Mouse (Mus musculus) left cerebral cortex, postnatal 36 days (tissue): ENCODE results near the gene Zfp281. TPM values are rescaled to one million over a fixed set of nuclear protein-coding genes. Genes with fewer than 3 reads are reported as not detected.

Experiments used
- DNase-seq, 2 experiments: peaks; one replicate each; pipeline ENCODE4 v3.0.0; 2021 to 2022; ENCODE audit warnings: low spot score in 2 of 2, mixed read lengths in 1 of 2
- intact Hi-C: fragments of 180-260 bp; cut with DNase I; formaldehyde crosslinking; loops from one replicate; pipeline ENCODE4 v1.15.1; 2025
- total RNA-seq, 2 experiments: library from RNA; stranded (reverse); gene quantifications; 2 replicates each; pipeline ENCODE4 v1.2.3; 2021

Zfp281 gene
- total RNA-seq, 2 experiments from 2014 or later = 33.9 to 36.2 TPM

- intact Hi-C loops = no loop called here
- no peak for DNase-seq
These were observed 21.3 kb downstream of the Zfp281 start for GRCm38 (mm10) chr1:136645849-136646625.

- no peak for DNase-seq
- intact Hi-C loops = no loop called here
These were observed 27.4 kb downstream of the Zfp281 start for GRCm38 (mm10) chr1:136652066-136652465.

- intact Hi-C loops = no loop called here
- no peak for DNase-seq
These were observed 28.8 kb downstream of the Zfp281 start for GRCm38 (mm10) chr1:136653526-136653925.

- DNase-seq = no peak
- intact Hi-C loops = no loop called here
These were observed 29.7 kb downstream of the Zfp281 start for GRCm38 (mm10) chr1:136654385-136654784.

DNA sequence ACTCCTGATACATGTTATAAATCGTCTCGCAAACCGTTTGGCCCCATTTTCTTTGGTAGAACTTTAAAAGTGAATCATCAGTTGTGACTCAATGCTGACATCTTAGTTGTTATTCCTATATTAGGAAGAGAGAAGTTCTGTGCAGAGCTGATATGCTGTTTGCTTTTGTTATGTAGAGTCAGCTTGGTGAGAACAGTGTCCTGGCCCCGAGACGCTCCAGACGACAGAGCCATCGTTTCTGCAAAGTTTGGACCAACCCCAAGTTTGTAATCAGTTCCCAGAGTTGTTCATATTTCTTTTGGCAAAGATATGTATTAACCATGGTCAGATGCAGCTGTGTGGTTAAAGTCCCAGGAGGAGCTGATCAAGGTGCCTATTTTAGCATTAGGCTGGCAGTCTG, 31.9 kb downstream of the Zfp281 start:
- intact Hi-C loops = no loop called here
- no peak for DNase-seq

GRCm38 (mm10) chr1:136658456-136659227, 33.9 kb downstream of the Zfp281 start:
- DNase-seq = no peak
- intact Hi-C loops = no loop called here

- no peak for DNase-seq
- intact Hi-C loops = no loop called here
These were observed 34.6 kb downstream of the Zfp281 start for GRCm38 (mm10) chr1:136659337-136659736.

GRCm38 (mm10) chr1:136659917-136660316, 35.2 kb downstream of the Zfp281 start:
- intact Hi-C loops = no loop called here
- no peak for DNase-seq

GRCm38 (mm10) chr1:136661511-136661910, 36.8 kb downstream of the Zfp281 start:
- intact Hi-C loops = no loop called here
- no peak for DNase-seq

GRCm38 (mm10) chr1:136661939-136662563, 37.4 kb downstream of the Zfp281 start:
- intact Hi-C loops = no loop called here
- no peak for DNase-seq

DNA sequence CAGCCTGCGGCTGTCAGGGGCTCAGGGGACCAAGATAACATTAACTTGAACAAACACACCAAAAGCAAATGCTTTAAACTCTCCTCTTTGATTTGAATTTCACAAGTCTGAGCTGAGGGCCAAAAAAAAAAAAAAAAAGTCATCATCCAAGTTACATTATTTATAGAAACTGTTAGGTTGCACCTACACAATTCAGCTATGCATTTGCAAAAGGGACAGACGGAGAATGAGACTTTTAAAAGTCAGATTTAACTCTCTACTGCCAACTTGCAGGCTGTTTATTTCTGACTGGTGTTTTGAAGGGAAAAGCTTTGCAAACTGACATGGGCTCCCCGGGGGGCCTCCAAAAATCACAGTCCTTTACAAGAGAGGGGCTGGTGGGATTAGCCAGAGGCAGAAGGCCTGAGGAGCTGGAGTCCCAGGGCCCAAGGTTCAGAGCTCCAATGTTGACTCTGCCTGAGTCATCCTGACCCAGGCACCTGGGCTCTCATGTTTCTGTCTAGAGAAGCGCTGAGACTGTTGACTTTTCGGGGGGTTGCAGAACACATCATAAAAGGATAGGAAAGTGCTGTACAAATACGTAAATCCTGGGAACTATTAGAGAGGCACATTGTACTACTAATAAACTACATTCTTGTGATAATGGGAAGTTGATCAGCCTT, 40.4 kb downstream of the Zfp281 start:
- intact Hi-C loops = loop anchor here (5.0 kb wide), 1 partner anchor 38 kb away; no protein-coding TSS in a partner anchor

GRCm38 (mm10) chr1:136666513-136666912, 41.8 kb downstream of the Zfp281 start:
- intact Hi-C loops = loop anchor here (5.0 kb wide), 1 partner anchor 39 kb away; no protein-coding TSS in a partner anchor
- DNase-seq = no peak

More for the DNA sequence above, 40.4 kb downstream of the Zfp281 start:
- no peak for DNase-seq

GRCm38 (mm10) chr1:136669926-136670325, 45.2 kb downstream of the Zfp281 start:
- intact Hi-C loops = loop anchor here (5.0 kb wide), 1 partner anchor 43 kb away; no protein-coding TSS in a partner anchor
- DNase-seq = no peak

DNA sequence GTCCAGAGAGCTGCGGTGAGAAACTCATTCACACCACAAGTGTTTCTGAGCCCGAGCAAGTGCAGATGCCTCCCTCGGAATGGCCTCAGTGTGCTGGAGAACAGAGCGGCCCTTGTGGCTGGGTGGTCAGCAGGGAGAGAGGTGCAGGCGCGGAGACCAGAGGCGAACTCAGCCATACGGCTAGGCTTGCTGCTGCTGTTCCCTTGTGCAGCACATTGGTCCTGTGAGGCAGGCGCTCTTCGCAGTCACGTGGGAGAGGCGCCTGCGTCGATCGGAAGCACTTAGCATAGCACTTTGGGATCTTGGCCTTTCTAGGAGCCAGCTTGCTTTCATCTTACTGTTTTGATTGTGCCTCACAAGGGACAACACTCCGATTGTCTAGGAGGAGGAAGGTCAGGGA, 45.7 kb downstream of the Zfp281 start:
- intact Hi-C loops = no loop called here
- no peak for DNase-seq

- intact Hi-C loops = no loop called here
- no peak for DNase-seq
These were observed 47.2 kb downstream of the Zfp281 start for GRCm38 (mm10) chr1:136671767-136672434.

DNA sequence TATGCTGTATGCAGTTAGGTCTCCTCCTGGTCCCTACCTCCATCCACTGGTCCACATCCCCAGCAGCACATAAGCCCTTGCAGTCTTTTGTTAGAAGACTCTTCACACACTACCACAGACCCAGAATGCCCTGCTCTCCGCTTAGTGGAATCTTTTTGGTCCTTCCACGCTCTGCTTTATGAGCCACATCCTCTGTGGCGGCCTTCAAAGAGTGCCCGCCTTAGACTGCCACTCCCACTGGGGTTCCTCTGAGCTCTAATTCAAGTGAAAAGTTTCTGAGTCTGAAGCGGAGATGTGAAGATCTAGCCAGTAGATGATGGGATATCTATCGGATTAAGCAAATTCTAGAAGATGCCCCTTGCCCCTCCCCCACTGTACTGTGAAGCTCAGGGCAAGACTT, 47.9 kb downstream of the Zfp281 start:
- intact Hi-C loops = no loop called here
- no peak for DNase-seq

DNA sequence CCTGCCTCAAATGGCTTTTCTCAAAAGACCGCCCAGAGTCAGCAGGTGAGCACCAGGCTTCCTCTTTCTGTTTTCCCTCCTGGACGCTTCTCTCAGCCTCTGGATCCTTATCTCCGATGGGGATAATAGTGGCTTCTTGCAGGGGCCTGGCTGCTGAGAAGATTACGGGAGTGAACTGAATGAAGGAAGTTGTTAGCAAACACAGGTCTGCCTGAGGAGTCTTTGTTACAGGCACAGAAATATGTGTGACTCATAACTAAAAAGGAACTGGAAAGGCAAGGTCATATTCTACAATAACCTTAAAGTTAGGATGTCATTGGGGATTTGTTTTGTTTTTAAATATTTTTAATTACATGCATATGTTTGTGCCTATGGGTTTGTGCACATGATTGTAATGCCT, 48.6 kb downstream of the Zfp281 start:
- DNase-seq = no peak
- intact Hi-C loops = no loop called here

DNA sequence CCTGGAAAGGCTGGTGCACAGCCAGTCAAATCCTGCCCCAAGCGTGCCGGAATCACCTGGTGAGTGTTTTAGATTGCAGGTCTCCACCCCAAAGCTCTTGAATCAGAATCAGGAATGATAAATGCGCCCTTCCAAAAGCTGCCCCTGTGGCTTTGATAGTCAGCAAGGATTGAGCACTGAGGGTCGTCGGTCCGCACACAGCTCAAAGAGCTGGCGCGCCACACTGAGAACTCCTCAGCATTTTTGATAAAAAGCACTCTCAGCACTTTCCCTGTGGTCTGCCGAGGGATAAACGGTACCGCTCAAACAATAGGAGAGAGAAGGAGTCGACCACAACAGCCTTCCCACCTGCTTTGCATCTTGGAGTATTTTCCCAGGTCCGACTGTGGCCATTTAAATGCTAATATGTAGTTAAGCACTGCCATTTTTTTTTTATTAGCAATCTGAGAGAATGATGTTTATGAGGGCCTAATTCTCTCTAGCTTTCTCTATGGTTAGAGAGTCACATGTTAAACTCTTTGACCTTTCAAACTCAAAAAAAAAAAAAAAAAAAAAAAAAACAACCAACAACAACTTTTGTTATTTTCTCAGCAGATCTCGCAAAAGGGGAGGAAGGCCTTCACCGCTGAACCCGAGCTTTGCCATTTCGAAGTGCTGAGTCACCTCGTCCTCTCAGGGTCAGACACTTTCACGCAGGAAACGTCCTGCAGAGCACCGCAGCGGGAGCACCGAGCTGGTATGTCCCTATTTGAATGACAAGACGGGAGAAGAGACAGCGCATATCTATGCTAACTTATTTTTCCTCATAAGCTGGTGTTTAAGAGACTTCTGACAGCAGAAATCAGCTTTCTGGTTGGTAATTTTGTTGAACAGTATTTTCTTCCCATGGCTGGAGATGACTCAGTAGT, 50.1 kb downstream of the Zfp281 start:
- intact Hi-C loops = no loop called here
- no peak for DNase-seq
